Mouse (Mus musculus) ovary, postnatal 36 days (tissue): ENCODE measurements around the gene Nova2.

Experiments used
- DNase-seq: peaks from one replicate; pipeline ENCODE4 v3.0.0; 2022; ENCODE audit warnings: low spot score, mixed read lengths

Nova2 gene

DNA sequence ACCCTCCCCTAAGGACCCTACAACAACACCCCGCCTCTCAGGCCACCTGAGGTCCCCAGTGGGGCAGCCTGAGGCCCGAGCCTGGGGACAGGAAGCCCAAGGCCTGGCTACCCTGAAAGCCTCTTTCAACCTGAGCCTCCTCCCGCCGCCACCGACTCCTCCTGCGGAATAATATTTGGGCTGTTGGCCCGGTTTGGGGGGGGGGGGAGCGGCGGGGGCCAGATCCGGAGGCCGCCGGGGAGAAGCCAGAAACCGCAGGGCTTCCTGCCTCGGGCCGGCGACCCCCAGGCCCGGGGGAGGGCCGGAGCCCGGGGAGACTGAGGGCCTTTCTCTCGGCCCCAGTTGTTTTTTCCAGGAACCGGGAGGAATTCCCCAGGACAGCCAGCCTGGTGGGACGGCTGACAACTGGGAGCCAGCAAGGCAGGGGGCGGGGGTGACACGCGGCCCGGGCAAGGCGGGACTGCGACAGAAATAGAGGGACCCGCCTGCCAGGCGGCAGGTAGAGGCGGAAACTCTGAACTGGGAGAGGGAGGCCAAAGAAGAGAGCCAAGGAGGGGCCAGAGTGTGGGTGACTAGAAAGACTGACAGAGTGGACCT is 86.4 kb downstream of the Nova2 start:
- DNase-seq, result peak; percentile 52

DNA sequence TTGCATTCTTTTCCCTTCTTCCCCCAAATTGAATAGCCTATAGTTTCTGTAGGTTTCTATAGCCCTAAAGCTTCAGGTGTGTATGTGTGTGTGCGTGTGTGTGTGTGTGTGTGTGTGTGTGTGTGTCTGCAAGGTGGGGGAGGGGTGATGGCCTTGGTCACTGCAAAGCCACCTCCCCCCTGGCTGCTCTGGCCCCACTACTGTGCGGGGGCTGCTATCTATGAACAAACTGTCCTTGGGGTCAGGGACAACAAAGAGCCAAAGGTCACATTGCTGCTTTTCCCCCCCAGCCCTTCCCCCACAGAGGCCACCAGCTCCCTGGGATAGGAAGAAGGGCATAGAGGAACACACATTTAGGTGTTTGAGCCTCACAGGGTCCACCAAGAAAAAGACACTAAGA is 87.2 kb downstream of the Nova2 start:
- DNase-seq, result no peak

DNA sequence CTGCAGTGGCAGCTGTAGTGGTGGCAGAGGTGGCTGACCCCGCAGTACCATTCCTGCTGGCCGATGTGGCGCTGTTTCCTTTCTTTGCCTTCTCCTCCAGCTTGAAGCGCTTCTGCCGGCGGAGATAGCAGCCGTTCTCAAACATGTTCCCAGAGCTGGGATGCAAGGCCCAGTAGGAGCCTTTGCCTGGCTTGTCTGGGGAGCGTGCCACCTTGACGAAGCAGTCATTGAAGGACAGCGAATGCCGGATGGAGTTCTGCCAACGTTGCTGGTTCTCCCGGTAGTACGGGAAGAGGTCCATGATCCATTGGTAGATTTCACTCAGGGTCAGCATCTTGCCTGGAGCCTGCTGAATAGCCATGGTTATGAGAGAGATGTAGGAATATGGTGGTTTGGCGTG is 88.8 kb downstream of the Nova2 start:
- DNase-seq, result no peak
